Mouse (Mus musculus) brown adipose tissue, adult 24 weeks (tissue): ENCODE results near the gene Cdc42bpb. TPM values are rescaled to one million over a fixed set of nuclear protein-coding genes. Genes with fewer than 3 reads are reported as not detected.

Experiments used
- H3K27ac ChIP-seq: fragments of 200-500 bp; replicated peaks from 2 replicates; pipeline ENCODE4 v1.5.1; 2012; ENCODE audit warnings: low read depth, mild to moderate bottlenecking, low read length
- H3K4me1 ChIP-seq: fragments of 200-500 bp; 2 replicates; pipeline ENCODE4 v1.6.1; 2012; ENCODE audit warnings: low read length, mixed read lengths; ENCODE audit not compliant: control insufficient read depth, insufficient read depth, insufficient read length
- H3K4me3 ChIP-seq: fragments of 200-500 bp; 2 replicates; pipeline ENCODE4 v1.5.1; 2012; ENCODE audit warnings: low read depth, mild to moderate bottlenecking, low read length, moderate library complexity; ENCODE audit not compliant: insufficient read depth
- polyA plus RNA-seq: library from polyadenylated mRNA; stranded (reverse); fragments of >200 nt; gene quantifications from 2 replicates; pipeline ENCODE4 v1.2.4, GENCODE M21; 2012; ENCODE audit not compliant: missing spikeins, insufficient read depth, insufficient read length

Cdc42bpb gene
- polyA plus RNA-seq, 1 experiment, result 24.1 TPM

DNA sequence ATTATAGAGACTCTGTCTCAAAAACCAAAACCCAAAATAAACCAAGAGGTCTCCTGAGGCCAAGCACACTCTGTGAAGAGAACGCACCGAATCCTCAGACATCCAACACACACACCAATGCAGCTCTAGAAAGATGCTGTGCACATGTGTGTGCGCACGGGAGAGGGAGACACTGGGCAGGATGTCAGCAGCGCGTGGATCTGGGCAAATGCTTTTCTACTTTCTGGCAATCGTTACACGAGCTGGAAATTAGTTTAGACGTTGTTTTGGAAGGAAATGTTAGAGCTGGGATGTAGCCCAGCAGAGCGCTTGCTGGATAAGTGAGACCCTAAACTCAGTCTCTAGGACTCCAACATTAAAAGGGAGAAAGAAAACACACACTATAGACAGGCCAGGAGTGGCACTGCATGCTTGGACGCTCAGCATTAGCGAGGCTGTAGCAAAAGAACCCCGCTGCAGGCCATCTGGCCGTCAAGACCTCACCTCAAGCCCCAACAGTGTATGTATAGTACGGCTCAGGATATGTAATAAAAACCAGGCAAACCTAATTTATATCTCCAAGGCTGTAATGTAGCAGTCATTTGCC, 44.4 kb downstream of the Cdc42bpb start:
- H3K27ac ChIP-seq, result no peak overlapping the region
- no peaks in the 10 kb centered on the region for H3K4me1 ChIP-seq
- H3K4me3 ChIP-seq, result no peak overlapping the region

DNA sequence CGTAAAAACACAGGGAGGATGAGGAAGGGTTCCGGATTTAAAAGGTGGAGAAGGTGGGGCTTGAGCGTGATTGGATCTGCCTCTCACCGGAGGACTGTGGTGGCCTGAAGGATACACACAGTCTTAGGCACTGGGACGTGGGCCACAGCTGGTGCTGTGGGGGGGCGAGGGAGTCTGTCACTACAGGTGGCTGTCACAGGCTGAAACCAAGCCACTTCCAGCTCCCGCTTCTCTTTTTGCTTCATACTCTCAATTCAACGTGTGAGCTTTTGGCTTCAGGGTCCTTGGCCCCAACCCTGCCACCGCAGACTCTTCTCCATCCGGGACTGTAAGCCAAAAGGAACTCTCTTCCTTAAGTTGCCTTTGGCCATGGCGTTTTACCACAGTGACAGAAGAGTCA, 45.1 kb downstream of the Cdc42bpb start:
- H3K4me3 ChIP-seq, result no peak overlapping the region
- H3K27ac ChIP-seq, result no peak overlapping the region

DNA sequence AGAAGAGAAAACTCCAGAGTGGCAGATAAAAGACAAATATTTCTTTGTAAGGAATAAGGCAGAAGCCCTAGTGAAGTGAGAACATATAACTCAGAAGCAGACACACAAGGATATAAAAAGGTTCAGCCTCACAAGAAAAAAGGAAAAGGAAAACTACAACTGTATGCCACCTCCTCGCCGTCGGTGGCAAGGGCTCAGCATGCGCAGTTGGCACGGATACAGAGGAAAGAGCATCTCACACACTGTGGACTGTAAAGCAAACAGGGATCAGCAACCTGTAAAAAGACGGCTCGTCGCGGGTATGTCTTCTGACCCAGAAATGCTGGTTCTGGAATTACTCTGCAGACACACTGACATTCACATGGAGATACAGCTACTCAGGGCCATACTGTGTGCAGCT, 45.9 kb downstream of the Cdc42bpb start:
- no peak overlapping the region for H3K27ac ChIP-seq
- no peak overlapping the region for H3K4me3 ChIP-seq
- H3K4me1 ChIP-seq, result no peaks in the 10 kb centered on the region

More for the DNA sequence above, 45.1 kb downstream of the Cdc42bpb start:
- no peaks in the 10 kb centered on the region for H3K4me1 ChIP-seq

DNA sequence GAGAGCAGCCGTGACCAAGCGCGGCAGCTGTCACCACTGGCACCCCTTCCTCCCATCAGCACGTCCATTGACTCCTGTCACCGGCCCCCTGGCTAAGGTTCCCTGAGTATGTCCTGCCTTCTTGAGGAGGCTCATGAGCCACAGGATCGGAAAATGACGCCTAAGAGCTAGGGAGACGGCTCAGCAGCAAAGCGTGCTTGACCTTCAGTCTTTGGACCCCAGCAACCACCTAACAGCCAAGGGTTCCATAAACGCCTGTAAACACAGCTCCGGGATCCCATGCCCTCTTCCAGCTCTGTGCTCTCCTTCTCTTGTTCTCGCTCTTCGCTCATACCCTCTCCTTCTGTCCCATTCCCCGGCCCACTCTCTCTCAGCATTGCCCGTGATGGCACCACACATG, 48.2 kb downstream of the Cdc42bpb start:
- Histone ChIP-seq H3K4me1 (no peaks in the 10 kb centered on the region), H3K4me3 (no peak overlapping the region), H3K27ac (no peak overlapping the region)

DNA sequence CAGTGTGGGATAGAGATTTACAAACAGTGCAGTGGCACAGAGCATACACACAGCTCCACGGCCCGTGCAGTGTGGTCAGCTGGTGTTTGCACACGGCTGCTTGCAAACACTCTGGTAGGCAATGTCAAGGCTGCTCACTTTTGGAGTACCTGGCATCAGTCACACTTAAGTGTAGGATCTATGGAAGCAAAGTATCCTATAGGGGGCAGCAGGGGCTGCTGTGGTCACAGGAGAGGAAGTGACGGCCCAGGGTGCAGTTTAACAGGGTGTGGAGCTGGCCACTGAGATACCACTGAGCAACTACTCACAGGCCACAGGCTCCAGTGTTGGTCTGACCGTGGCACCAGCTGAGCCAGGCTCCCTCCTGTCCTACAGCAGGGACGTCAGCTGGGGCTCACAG, 49.2 kb downstream of the Cdc42bpb start:
- Histone ChIP-seq H3K4me1 (no peaks in the 10 kb centered on the region), H3K4me3 (no peak overlapping the region), H3K27ac (no peak overlapping the region)

DNA sequence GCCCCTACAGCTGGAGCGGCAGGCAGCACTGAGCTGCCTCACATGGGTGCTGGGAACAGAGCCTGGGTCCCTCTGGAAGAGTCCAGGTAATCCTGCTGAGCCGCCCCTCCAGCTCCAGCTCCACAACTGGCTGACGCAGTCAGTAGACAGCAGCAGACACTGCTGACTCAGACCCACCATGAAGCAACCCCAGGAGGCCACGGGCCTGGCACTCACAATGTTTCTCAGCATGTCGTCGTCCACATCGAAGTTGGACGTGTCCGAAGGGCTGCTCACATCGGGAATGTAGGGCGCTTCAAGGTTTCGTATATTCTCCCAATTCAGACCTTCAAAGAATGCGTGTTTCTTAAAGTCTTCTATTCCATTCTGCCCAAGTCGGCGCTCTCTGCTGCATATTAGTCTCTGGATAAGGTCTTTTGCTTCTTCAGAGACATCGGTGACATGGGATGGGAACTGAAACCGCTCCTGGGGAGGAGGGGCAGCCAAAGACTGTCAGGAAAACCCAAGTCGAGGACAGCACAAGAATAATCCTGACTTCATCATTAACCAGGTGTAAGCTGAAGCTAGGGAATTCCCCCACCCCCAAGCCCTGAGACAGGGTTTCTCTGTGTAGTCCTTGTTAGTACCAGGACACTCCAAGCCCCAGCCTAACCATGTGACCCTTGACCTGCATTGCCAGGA, 51.6 kb downstream of the Cdc42bpb start:
- Histone ChIP-seq H3K4me1 (peaks cover 2% of the 10 kb centered on the region; the same call in 1 of the 2 replicates), H3K27ac (no peak overlapping the region), H3K4me3 (no peak overlapping the region)

DNA sequence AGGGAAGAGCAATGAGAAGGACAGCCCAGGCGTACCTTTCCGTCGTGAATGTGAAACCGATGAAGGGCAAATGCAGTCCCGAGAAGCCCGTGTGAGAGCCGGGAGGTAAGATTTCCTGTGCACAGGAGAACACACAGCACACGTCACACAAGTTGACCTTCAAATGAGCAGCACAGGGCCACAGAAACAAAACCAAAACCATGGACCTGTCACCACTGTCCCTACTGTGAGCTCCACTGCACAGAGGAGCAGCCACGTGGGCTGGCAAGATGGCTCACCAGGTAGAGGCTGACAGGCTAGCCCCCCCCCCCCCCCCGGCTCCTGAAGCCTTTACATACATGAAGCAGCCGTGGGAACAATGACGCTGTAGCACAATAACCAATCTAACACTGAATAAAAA, 52.6 kb downstream of the Cdc42bpb start:
- H3K4me3 ChIP-seq, result no peak overlapping the region
- peaks cover 2% of the 10 kb centered on the region; the same call in 1 of the 2 replicates for H3K4me1 ChIP-seq
- H3K27ac ChIP-seq, result no peak overlapping the region

DNA sequence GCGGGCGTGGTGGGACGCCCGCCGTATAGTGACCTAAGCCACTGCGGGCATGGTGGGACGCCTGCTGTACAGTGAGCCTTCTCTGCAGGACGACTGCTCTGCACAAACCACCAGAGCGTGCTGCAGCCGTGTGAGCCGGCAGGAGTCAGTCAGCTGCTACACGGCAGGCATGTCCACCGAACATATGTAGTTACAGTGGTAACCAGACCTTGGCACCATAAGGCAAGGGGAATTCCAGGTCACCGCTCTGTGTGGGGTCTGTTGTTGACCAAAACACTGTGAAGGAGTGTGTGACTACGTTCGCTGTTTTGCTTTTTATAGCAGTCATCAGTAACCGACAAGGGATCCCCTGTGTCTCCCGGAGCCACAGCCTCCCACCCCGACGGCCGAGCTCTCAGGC, 53.0 kb downstream of the Cdc42bpb start:
- Histone ChIP-seq H3K4me3 (no peak overlapping the region), H3K4me1 (peaks cover 2% of the 10 kb centered on the region; the same call in 1 of the 2 replicates), H3K27ac (no peak overlapping the region)

DNA sequence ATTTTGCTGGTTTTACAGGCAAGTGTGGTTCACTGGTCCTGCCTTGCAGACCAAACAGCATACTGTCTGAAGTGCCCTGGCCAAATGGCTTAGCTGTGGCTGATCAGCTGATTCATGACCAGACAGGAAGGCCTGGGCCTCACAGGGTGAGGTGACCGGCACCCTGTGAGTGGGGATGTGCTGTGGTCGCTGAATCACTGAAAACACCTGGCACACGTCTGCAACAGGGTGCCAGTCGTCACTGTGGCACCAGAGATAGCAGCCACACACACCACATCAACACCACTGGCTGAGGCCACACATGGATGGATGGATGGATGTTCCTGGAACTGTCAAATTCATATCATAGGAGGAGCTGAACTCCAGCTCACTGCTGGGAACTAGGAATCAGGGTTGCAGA, 54.1 kb downstream of the Cdc42bpb start:
- peaks cover 2% of the 10 kb centered on the region; the same call in 1 of the 2 replicates for H3K4me1 ChIP-seq
- no peak overlapping the region for H3K27ac ChIP-seq
- H3K4me3 ChIP-seq, result no peak overlapping the region

DNA sequence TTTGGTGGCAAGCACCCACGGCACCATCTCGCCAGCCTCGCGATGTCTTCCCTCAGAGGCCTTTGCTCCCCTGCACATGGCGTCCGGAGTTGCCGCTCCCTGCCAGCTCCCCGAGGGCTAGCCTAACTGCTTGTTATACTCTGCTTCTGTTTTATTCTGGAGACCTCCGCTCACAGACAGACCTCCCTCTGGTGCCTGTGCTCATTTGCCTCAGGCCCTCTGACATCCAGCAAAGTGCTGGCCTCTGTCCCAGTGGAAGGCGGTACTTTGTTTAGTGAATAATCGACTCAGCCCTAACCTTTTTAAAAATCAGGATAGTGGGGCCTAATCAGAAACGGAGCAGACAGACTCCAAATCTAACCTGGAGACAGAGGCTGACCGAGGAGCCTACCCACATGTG, 55.7 kb downstream of the Cdc42bpb start:
- Histone ChIP-seq H3K27ac (no peak overlapping the region), H3K4me3 (no peak overlapping the region), H3K4me1 (peaks cover 2% of the 10 kb centered on the region; the same call in 1 of the 2 replicates)

DNA sequence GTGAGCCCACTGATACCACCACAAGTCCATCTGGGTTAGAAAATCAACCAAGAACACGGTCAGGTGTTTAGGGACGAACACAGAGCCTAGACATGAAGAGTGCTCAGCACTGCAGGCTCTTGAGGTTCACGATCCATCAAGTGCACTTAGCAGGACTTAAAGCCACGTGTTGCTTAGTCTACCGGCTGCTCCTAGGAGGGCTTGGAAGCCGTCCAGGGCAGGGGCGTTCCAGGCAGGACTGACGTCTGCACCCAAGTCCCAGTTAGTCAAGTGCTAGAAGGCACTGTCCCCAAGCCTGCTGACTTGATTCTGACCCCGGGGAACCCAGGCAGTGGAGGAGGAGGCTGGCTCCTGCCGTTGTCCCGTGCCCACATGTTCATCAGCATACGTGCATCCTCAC, 57.0 kb downstream of the Cdc42bpb start:
- no peak overlapping the region for H3K4me3 ChIP-seq
- peaks cover 2% of the 10 kb centered on the region; the same call in 1 of the 2 replicates for H3K4me1 ChIP-seq

DNA sequence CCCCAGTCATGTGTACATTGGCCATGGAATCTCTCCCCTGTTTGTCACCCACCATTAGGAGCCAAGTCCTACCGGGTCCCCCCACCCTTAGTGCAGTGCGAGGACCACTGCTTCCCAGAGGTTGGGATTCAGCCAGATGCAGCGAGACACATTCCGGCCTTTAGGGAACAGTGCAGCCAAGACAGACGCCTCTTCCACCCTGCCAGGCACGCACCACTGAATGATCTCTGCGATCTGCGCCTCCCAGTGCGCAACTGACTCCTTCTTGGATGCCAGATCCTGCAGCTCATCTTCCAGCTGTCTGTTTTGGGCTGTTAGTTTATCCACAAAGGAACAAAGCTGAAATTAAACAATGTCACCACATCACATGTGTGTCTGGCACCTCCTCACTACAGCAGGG, 59.8 kb downstream of the Cdc42bpb start:
- Histone ChIP-seq H3K27ac (no peak overlapping the region), H3K4me3 (no peak overlapping the region), H3K4me1 (peaks cover 2% of the 10 kb centered on the region; the same call in 1 of the 2 replicates)

More for the DNA sequence above, 57.0 kb downstream of the Cdc42bpb start:
- H3K27ac ChIP-seq, result no peak overlapping the region

DNA sequence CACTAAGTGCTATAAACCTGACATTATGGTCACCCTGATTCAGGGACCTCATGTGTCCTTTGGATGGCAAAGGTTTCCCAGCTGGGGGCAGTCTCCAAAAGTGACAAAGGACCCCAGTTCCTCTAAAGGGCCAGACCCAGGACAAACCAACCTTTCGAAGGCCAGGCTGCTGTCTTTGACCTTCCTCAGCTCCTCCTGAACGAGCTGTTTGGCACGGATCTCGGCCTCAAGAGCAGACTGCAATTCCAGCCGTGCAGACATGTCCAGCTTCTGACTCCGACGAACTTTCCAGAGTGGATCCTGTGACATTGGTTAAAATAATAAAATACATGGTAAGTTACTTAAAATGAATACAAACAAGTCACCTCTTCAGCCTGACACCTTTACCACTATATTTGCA, 63.2 kb downstream of the Cdc42bpb start:
- no peak overlapping the region for H3K4me3 ChIP-seq

DNA sequence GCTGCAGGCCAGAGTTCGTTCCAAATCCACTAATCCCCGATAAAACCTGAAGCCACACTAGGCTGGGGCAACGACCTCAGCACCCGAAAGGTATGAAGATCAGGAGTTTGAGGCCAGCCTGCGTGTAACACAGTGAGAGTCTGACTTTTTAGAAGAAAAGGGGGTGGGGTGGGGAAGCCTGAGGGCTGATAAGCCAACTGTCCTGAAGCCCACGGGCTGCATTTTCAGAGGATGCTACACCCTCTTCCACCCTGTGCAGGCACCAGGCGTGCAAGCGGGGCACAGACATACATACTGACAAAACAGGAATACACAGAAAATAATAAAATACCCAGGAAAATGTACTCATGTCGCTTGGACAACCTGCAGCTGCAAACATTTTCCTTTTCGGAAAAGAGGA, 65.7 kb downstream of the Cdc42bpb start:
- H3K4me3 ChIP-seq, result no peak overlapping the region
- H3K27ac ChIP-seq, result no peak overlapping the region
- H3K4me1 ChIP-seq, result no peaks in the 10 kb centered on the region

More for the DNA sequence above, 63.2 kb downstream of the Cdc42bpb start:
- H3K27ac ChIP-seq, result no peak overlapping the region
- no peaks in the 10 kb centered on the region for H3K4me1 ChIP-seq

DNA sequence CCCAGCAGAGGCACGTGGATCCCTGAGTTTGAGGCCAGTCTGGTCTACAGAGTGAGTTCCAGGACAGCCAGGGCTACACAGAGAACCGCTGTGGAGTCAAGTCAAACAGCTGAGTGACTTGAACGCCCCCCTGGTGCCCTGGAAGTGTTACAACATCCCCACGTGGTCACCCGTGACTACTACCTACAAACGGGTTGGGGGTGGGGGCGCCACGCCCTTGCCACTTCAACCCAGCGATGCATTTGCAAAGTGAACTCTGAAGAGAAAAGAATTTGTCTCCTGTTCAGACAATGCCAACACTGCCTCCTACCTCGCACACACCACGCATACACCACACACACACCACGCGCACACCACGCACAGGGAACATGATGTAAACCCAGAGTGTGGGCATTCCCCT, 67.6 kb downstream of the Cdc42bpb start:
- Histone ChIP-seq H3K27ac (no peak overlapping the region), H3K4me1 (no peaks in the 10 kb centered on the region), H3K4me3 (no peak overlapping the region)

DNA sequence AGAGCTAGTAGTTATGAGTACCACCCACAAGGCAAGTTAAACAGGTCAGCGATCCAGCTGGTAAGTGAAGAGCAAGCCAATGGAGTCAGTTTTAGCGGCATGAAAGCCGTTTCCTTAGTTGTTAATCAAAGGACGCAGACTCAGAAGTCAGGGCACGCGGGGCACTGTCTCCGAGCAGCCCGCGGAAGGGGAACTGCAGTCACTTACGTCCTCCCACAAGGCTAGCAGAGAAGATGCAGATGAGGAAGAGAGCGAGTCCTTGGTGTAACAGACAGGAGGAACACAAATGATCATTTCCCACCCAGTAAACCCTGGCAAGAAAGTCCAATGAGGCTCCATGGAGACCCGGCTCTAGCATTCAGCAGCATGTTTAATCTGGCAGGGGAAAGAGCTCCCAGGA, 68.3 kb downstream of the Cdc42bpb start:
- H3K4me1 ChIP-seq, result no peaks in the 10 kb centered on the region
- no peak overlapping the region for H3K27ac ChIP-seq
- H3K4me3 ChIP-seq, result no peak overlapping the region
